Mouse (Mus musculus) hindbrain, embryonic 15.5 days (tissue): Measurements from ENCODE around the gene Slpi. TPM values are rescaled to one million over a fixed set of nuclear protein-coding genes. Genes with fewer than 3 reads are reported as not detected.

Experiments
- ATAC-seq: fragments of 200-750 bp; cut with Nextera tagmentation; 2 replicates; pipeline ENCODE4 v1.8.0; 2017; ENCODE audit warnings: low read depth, moderate number of reproducible peaks, moderate TSS enrichment; ENCODE audit not compliant: low FRiP score
- H3K27ac ChIP-seq: fragments of 300-500 bp; sonication (generic); replicated peaks from 2 replicates; pipeline ENCODE4 v1.5.1; 2015; ENCODE audit warnings: mild to moderate bottlenecking, inconsistent platforms
- H3K27me3 ChIP-seq: fragments of 300-500 bp; sonication (generic); 2 replicates; pipeline ENCODE4 v1.6.1; 2015; ENCODE audit warnings: control low read depth, inconsistent platforms
- H3K36me3 ChIP-seq: fragments of 300-500 bp; sonication (generic); 2 replicates; pipeline ENCODE4 v1.6.1; 2015; ENCODE audit warnings: control low read depth, inconsistent platforms
- H3K4me1 ChIP-seq: fragments of 300-500 bp; sonication (generic); replicated peaks from 2 replicates; pipeline ENCODE4 v1.6.1; 2015; ENCODE audit warnings: control low read depth, inconsistent platforms
- H3K4me2 ChIP-seq: fragments of 300-500 bp; sonication (generic); 2 replicates; pipeline ENCODE4 v1.6.1; 2015; ENCODE audit warnings: moderate library complexity, mild to moderate bottlenecking, inconsistent platforms
- H3K4me3 ChIP-seq: fragments of 300-500 bp; sonication (generic); 2 replicates; pipeline ENCODE4 v1.5.1; 2015; ENCODE audit warnings: mild to moderate bottlenecking, inconsistent platforms
- H3K9ac ChIP-seq: fragments of 300-500 bp; sonication (generic); 2 replicates; pipeline ENCODE4 v1.6.1; 2015; ENCODE audit warnings: inconsistent platforms
- H3K9me3 ChIP-seq: fragments of 300-500 bp; sonication (generic); 2 replicates; pipeline ENCODE4 v1.6.1; 2016; ENCODE audit warnings: control low read depth, inconsistent platforms
- WGBS: fragments of 180-500 bp; shearing (Covaris S2); methylation state at CpG from one replicate; pipeline ENCODE4 v1.1.7; 2015; 5-methylcytosine and 5-hydroxymethylcytosine counted together
- polyA plus RNA-seq: library from polyadenylated mRNA; unstranded; fragments of >200 nt; fragmentation: Nextera tagmentation; extraction: Ambion mirVana; gene quantifications from 2 replicates; pipeline ENCODE4 v1.2.1, GENCODE M21; 2015

Slpi gene
- polyA plus RNA-seq, 1 experiment from 2014 or later, result 0.65 TPM

DNA sequence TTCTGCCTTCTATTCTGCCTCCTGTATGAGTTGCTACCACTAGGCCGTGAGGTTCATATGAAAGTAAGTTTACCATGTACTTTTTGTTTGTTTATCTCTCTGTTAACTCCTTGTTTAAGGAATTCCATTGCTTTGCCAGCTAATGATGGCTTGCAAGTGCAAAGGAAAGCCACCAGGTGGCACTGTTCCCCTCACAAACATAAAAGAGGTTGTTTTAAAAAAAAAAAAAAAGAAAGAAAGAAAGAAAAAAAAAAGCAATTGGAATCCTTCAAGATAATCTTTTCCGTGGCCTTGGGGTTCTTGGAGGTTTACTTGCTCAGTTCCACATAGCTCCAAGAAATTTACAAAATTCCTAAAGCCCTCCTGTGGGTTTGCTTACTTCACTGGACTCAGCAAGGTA, 28.3 kb upstream of the Slpi start:
- Histone ChIP-seq H3K4me1 (0 out of 2 replicates have a peak, but pooled peaks cover 4% of the 10 kb centered on the region), H3K27me3 (peaks cover 3% of the 10 kb centered on the region; the same call in 1 of the 2 replicates), H3K9me3 (no peaks in the 10 kb centered on the region), H3K9ac (no peak overlapping the region), H3K36me3 (no peaks in the 10 kb centered on the region), H3K4me3 (no peak overlapping the region), H3K27ac (no peak overlapping the region), H3K4me2 (no peak overlapping the region)
- no peak for ATAC-seq
- 1% methylated on average over 2 of the region's 2 CpGs for WGBS

DNA sequence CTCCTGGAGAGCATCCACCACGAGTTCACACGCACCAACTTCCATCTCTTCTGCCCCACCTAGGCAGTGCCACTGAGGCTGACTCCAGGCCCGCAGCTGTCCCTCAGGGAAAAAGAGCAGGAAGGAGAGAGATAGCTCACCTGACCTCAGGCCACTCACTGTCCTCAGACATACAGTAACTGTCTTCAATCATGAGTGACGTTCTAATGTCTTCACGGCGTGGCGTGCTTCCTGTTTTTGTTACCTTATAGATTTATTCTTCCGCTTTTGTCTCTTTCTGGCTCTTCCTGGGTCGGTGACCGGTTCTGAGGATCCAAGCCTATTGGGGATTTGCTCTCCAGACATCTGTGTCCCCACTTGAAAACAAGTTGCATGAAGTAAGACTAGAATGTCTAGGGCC, 25.7 kb upstream of the Slpi start:
- 71% methylated on average over 10 of the region's 10 CpGs for WGBS
- ATAC-seq, result no peak
- peak overlapping the region; percentile 23 for H3K4me3 ChIP-seq
- H3K4me1 ChIP-seq, result 0 out of 2 replicates have a peak, but pooled peaks cover 4% of the 10 kb centered on the region
- H3K9ac ChIP-seq, result no peak overlapping the region
- peaks cover 20% of the 10 kb centered on the region for H3K27me3 ChIP-seq
- H3K36me3 ChIP-seq, result no peaks in the 10 kb centered on the region
- H3K9me3 ChIP-seq, result no peaks in the 10 kb centered on the region
- no peak overlapping the region for H3K27ac ChIP-seq
- H3K4me2 ChIP-seq, result peak overlapping the region; percentile 51

DNA sequence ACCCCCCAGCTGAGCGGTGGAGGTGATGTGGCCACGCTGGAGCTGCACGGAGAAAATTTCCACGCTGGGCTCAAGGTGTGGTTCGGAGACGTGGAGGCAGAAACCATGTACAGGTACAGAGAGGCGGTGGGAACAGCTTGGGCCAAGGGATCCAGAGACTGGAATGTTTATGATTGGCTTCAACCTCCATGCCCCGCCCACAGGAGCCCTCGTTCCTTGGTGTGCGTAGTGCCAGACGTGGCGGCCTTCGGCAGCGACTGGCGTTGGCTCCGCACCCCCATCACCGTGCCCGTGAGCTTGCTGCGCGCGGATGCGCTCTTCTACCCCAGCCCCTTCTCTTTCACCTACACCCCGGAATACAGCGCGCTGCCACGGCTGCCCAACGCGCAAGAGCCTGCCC, 25.3 kb upstream of the Slpi start:
- H3K9ac ChIP-seq, result no peak overlapping the region
- H3K27ac ChIP-seq, result no peak overlapping the region
- peak overlapping the region; percentile 51 for H3K4me2 ChIP-seq
- ATAC-seq, result no peak
- 25% methylated on average over 28 of the region's 28 CpGs for WGBS
- H3K36me3 ChIP-seq, result no peaks in the 10 kb centered on the region
- 0 out of 2 replicates have a peak, but pooled peaks cover 4% of the 10 kb centered on the region for H3K4me1 ChIP-seq
- no peaks in the 10 kb centered on the region for H3K9me3 ChIP-seq
- H3K4me3 ChIP-seq, result peak overlapping the region; percentile 23
- H3K27me3 ChIP-seq, result peaks cover 25% of the 10 kb centered on the region

DNA sequence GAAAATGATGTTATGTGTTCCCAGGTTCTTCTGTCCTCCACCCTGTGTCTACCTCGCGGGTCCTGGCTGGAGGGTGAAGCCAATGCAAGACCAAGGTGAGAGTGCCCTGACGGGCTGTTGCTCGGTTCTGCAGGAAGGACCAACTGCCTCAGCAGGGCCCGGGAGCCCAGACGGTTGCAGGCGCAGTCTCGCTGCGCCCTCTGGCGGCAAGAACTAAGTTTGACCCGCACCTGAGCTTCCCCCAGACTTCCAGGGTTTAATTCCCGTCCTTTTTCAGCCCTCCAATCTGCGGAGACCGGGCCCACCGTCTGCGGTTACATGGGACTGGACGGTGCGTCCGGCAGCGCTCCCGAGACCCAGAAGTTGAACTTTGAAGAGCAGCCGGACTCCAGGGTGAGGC, 18.8 kb upstream of the Slpi start:
- H3K4me3 ChIP-seq, result no peak overlapping the region
- no peak overlapping the region for H3K27ac ChIP-seq
- no peak overlapping the region for H3K9ac ChIP-seq
- H3K4me2 ChIP-seq, result peak overlapping the region; percentile 17; the same call in 1 of the 2 replicates
- WGBS, result 3% methylated on average over 22 of the region's 22 CpGs
- no peak for ATAC-seq
- no peaks in the 10 kb centered on the region for H3K36me3 ChIP-seq
- peaks cover 13% of the 10 kb centered on the region for H3K4me1 ChIP-seq
- H3K9me3 ChIP-seq, result no peaks in the 10 kb centered on the region
- peaks cover 85% of the 10 kb centered on the region for H3K27me3 ChIP-seq

DNA sequence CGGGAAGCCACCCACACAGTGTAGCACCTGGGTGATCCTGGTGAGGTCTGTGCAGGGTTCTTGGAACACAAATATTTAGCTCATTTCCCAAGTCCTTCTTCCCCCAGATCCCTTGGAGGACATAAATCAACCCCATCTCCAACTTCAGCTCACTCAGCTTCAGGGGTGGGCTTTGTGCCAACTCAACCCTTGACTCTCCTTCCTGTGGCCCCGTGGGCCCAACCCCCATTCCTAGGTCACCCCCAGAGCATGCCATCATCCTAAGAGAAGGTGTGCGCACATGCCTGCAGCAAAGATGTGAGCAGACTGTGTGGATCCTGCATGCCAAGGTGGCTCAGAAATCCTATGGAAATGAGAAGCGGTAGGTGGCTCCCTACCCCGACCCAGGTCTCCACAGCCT, 16.6 kb upstream of the Slpi start:
- Histone ChIP-seq H3K4me2 (no peak overlapping the region), H3K4me3 (no peak overlapping the region), H3K4me1 (peaks cover 20% of the 10 kb centered on the region), H3K36me3 (no peaks in the 10 kb centered on the region), H3K9ac (no peak overlapping the region), H3K27ac (no peak overlapping the region), H3K9me3 (no peaks in the 10 kb centered on the region), H3K27me3 (peaks cover 98% of the 10 kb centered on the region)
- 46% methylated on average over 5 of the region's 5 CpGs for WGBS
- ATAC-seq, result no peak

DNA sequence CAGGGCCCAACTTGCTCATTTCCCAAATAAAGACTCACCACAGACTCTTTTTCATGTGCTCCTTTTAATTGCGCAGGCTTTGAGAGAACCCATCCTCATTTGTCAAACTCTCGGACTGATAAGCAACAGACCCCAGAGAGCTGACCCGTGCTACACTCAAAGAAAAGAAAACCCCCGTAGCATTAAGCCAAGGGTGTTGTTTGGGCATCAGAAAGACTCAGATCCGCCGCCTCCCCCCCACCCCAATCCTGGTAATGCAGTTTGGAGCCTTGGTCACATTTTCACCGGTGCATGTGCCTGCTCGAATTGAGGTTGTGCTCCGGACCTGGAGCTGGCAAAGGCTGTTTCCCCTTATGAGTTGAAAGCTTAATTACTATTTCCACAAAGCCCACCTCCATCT, 16.2 kb upstream of the Slpi start, which contains the start of gene Matn4:
Gene Matn4 (minus strand): TSS at position 101 of the 400 bp plus-strand sequence.
- peak within 1 kb of the TSS; percentile 32 for H3K4me3 ChIP-seq
- peaks cover 24% of the 10 kb centered on the region for H3K4me1 ChIP-seq
- no peaks in the 10 kb centered on the region for H3K36me3 ChIP-seq
- no peaks in the 10 kb centered on the region for H3K9me3 ChIP-seq
- H3K4me2 ChIP-seq, result peak within 1 kb of the TSS; percentile 57
- H3K27me3 ChIP-seq, result peaks cover 99% of the 10 kb centered on the region
- H3K9ac ChIP-seq, result peak within 1 kb of the TSS; percentile 20; the same call in 1 of the 2 replicates
- H3K27ac ChIP-seq, result no peak within 1 kb of the TSS
- no peak for ATAC-seq
- WGBS, result 10% methylated on average over 9 of the region's 9 CpGs

DNA sequence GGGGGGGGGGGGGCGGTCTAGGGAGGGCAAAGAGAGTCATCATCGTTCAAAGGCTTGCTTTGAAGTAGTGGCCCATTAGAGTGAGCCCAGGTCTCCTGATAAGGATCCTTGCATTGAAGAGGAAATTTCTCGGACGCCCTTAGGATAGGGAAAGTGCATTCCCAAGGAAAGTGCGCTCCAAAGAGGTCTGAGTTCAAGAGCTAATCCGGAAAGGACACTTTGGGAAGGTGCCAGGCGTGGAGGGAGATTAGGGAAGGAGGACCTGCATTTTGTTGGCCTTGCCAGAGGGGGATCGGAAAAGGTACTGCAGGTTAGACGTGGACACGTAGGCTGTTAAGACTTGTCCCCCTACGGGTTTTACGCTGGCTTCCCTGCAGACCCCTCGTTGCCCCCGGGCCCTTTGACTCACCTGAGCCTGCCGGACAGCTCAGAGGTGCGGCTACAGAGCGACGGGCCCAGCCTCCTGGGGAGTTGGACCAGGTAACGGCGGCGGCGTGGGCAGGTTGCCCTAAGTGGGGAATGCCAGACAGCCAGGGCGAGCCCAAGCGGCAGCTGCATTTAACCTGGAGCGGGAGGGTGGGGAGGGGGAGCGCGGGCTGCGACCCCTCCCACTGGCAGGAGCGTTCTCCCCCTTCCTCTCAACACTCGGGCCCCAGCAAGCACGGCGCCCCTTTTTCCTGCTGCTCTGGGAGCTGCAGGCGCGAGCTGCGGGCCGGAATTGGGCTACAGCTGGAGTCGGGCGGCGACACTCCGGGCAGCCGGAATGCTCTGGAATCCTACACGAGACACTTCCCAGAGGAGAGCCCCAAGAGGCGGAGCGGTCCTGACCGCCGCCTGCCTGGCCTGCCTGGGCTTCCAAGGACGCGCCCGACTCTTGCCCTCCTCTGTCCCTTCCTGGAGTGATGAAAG, 15.4 kb upstream of the Slpi start:
- H3K27me3 ChIP-seq, result peaks cover 99% of the 10 kb centered on the region
- no peaks in the 10 kb centered on the region for H3K36me3 ChIP-seq
- peak overlapping the region; percentile 20; the same call in 1 of the 2 replicates for H3K9ac ChIP-seq
- no peaks in the 10 kb centered on the region for H3K9me3 ChIP-seq
- no peak for ATAC-seq
- WGBS, result 2% methylated on average over 41 of the region's 49 CpGs
- H3K4me3 ChIP-seq, result peak overlapping the region; percentile 32
- H3K4me2 ChIP-seq, result peak overlapping the region; percentile 57
- H3K4me1 ChIP-seq, result peaks cover 24% of the 10 kb centered on the region
- H3K27ac ChIP-seq, result no peak overlapping the region

DNA sequence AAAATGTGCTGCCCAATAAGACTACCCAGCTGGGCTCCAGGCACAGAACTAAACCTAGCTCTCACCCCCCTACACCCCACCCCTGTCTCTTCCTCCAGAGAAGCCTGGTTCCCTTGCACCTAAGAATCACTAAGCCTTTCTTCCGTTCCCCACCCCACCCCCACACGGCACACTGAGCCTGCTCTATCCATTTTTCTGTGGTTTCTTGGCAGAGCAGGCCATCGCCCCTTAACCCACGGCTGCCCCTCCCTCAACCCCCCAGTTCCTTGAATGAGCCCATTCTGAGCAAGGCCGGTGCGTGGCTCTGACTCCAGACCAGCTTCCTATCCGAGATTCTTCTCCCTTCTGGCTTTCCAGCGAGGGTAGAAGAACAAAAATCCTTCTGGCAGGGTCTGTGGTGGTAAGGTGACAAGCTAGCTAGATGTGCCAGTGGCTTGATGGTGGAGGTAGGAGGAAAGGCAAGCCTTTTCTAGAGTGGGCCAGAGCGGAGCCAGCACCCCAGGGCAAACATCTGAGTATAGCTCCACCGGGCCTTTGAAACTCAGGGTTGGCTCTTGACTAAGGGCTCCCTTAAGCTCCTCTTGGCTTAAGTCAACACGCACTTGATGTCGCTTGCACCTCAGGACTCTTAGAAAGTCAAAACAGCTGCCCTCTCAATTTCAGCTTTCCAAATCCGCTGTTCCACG, 14.6 kb upstream of the Slpi start:
- no peaks in the 10 kb centered on the region for H3K36me3 ChIP-seq
- peak overlapping the region; percentile 32; the same call in 1 of the 2 replicates for H3K4me3 ChIP-seq
- no peaks in the 10 kb centered on the region for H3K9me3 ChIP-seq
- H3K9ac ChIP-seq, result no peak overlapping the region
- no peak overlapping the region for H3K4me2 ChIP-seq
- no peak overlapping the region for H3K27ac ChIP-seq
- no peak for ATAC-seq
- H3K4me1 ChIP-seq, result peaks cover 24% of the 10 kb centered on the region
- 11% methylated on average over 14 of the region's 14 CpGs for WGBS
- H3K27me3 ChIP-seq, result peaks cover 98% of the 10 kb centered on the region

DNA sequence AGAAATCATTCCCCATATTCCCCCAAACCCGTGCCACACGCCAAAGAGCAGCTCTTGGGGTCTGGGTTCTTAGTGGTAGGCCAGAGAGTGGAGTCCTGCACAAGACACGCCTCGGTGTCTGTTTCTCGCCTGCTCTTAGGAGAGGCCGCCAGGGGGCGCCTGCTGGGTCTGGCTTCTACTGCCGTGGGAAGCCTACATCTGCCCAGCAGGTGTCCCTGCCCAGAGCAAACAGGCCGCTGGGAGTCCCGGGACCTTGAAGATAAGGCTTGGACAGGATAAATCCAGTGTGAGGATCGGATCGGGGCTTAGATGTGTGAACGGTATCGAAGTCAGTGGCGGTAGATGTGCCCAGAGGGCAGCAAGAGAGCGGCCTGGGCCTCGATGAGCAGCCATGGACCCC, 14.0 kb upstream of the Slpi start, which contains the start of gene Rbpjl:
Gene Rbpjl (plus strand): TSS at position 236 of the 400 bp plus-strand sequence.
- no peak within 1 kb of the TSS for H3K4me2 ChIP-seq
- peak within 1 kb of the TSS; percentile 32; the same call in 1 of the 2 replicates for H3K4me3 ChIP-seq
- peaks cover 92% of the 10 kb centered on the region for H3K27me3 ChIP-seq
- no peak within 1 kb of the TSS for H3K9ac ChIP-seq
- H3K4me1 ChIP-seq, result peaks cover 23% of the 10 kb centered on the region
- no peak for ATAC-seq
- 4% methylated on average over 17 of the region's 17 CpGs for WGBS
- no peaks in the 10 kb centered on the region for H3K36me3 ChIP-seq
- H3K9me3 ChIP-seq, result no peaks in the 10 kb centered on the region
- no peak within 1 kb of the TSS for H3K27ac ChIP-seq

DNA sequence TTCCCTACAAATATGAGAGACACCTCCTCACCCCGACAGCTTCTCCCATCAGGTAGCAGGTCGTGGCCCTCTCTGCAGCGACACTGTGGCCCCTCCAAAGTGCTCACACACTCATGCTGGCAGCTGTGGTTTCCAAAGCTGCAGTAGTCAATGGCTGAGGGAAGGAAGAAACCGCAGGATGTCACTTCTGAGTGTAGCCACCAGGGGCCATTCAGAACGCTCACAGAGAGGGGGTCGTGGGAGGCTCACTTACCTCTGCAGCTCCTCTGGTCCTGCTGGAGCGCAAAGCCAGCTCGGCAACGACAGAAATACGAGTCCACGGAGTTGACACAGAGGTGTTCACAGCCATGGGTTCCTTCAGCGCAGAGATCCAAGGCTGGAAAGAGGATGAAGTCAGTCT, 8.0 kb upstream of the Slpi start:
- no peak overlapping the region for H3K27ac ChIP-seq
- no peak overlapping the region for H3K4me2 ChIP-seq
- H3K9me3 ChIP-seq, result no peaks in the 10 kb centered on the region
- H3K27me3 ChIP-seq, result peaks cover 35% of the 10 kb centered on the region
- no peaks in the 10 kb centered on the region for H3K36me3 ChIP-seq
- peaks cover 10% of the 10 kb centered on the region for H3K4me1 ChIP-seq
- H3K4me3 ChIP-seq, result no peak overlapping the region
- WGBS, result 71% methylated on average over 12 of the region's 12 CpGs
- no peak for ATAC-seq
- no peak overlapping the region for H3K9ac ChIP-seq

DNA sequence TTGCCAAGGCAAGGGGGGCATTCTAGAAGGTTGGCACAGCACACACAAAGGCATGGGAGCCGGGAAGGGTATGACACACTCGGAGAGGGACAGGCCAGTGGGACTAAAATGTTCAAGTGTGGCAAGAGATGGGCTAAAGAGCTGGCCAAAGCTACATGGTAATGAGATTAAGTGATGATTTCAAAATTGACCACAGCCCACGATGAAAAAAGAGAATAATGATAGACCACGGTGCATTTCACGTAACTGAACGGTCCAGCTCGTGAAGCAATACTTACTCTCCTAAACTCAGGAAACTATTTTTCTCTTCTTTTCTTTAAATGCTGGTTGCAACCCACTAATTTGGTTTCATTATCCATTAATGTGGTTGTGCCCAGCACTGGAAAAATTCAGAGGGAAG, 7.2 kb upstream of the Slpi start:
- no peak overlapping the region for H3K27ac ChIP-seq
- H3K4me1 ChIP-seq, result peaks cover 9% of the 10 kb centered on the region
- H3K4me3 ChIP-seq, result no peak overlapping the region
- WGBS, result 91% methylated on average over 7 of the region's 7 CpGs
- H3K9ac ChIP-seq, result no peak overlapping the region
- H3K36me3 ChIP-seq, result no peaks in the 10 kb centered on the region
- H3K27me3 ChIP-seq, result peaks cover 27% of the 10 kb centered on the region
- no peaks in the 10 kb centered on the region for H3K9me3 ChIP-seq
- H3K4me2 ChIP-seq, result no peak overlapping the region
- no peak for ATAC-seq

DNA sequence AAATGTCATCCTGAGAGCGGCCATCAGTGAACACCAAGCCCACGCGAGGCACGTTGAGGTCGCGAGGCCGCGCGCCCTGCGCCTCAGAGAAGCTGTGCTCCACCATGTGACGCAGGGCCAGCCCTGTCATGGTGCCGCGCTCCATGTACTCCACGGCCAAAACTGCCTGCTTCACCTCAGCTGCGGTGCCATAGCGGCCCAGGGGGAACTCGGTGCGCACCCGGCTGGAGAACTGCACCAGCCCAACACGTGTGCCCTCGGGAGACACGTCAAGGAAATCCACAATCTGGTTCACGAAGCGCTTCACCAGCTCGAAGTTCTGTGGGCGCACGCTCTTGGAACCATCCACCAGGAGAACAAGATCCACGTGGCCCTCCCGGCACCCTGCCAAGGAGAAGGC, 4.2 kb upstream of the Slpi start:
- Histone ChIP-seq H3K9me3 (no peaks in the 10 kb centered on the region), H3K4me1 (peaks cover 13% of the 10 kb centered on the region), H3K9ac (no peak overlapping the region), H3K27ac (no peak overlapping the region), H3K4me3 (no peak overlapping the region), H3K36me3 (no peaks in the 10 kb centered on the region), H3K27me3 (peaks cover 8% of the 10 kb centered on the region; the same call in 1 of the 2 replicates), H3K4me2 (no peak overlapping the region)
- ATAC-seq, result no peak
- 80% methylated on average over 29 of the region's 29 CpGs for WGBS
